Mouse (Mus musculus): ENCODE results near the gene Cotl1. TPM values are rescaled to one million over a fixed set of nuclear protein-coding genes. Genes with fewer than 3 reads are reported as not detected.

The Cotl1 gene
- polyA plus RNA-seq, 1 experiment from 2014 or later: 119 TPM

- no peaks in the 10 kb centered on the region for H3K9me3 ChIP-seq
- H3K27ac ChIP-seq: peak overlapping the region; percentile 90
- peak; percentile 57 for ATAC-seq (ENCODE audit: insufficient read depth, low FRiP score, low read depth)
- H3K4me2 ChIP-seq: peak overlapping the region; percentile 32; the same call in 1 of the 2 replicates
- H3K4me3 ChIP-seq (replicated peaks): no peak overlapping the region
- no peaks in the 10 kb centered on the region for H3K27me3 ChIP-seq (replicated peaks)
- 51% methylated on average over 12 of the region's 12 CpGs for WGBS
- H3K9ac ChIP-seq: no peak overlapping the region
- H3K4me1 ChIP-seq: peaks cover 52% of the 10 kb centered on the region
- H3K36me3 ChIP-seq: peaks cover 12% of the 10 kb centered on the region; the same call in 1 of the 2 replicates
These were observed 27.5 kb downstream of the Cotl1 start for GRCm38 (mm10) chr8:119812650-119813431.

GRCm38 (mm10) chr8:119811925-119812324 is 28.4 kb downstream of the Cotl1 start:
- ATAC-seq (ENCODE audit: insufficient read depth, low FRiP score, low read depth): no peak

GRCm38 (mm10) chr8:119810953-119811499 is 29.3 kb downstream of the Cotl1 start:
- Histone ChIP-seq H3K27ac (peak overlapping the region; percentile 44; the same call in 1 of the 2 replicates), H3K9me3 (no peaks in the 10 kb centered on the region), H3K4me2 (no peak overlapping the region), H3K36me3 (peaks cover 12% of the 10 kb centered on the region; the same call in 1 of the 2 replicates), H3K9ac (no peak overlapping the region), H3K4me3 (replicated peaks) (no peak overlapping the region), H3K27me3 (replicated peaks) (no peaks in the 10 kb centered on the region), H3K4me1 (peaks cover 44% of the 10 kb centered on the region)
- ATAC-seq (ENCODE audit: insufficient read depth, low FRiP score, low read depth): no peak
- WGBS: 77% methylated on average over 14 of the region's 14 CpGs

More at GRCm38 (mm10) chr8:119811925-119812324, 28.4 kb downstream of the Cotl1 start:
- H3K4me1 ChIP-seq: peaks cover 48% of the 10 kb centered on the region
- no peak overlapping the region for H3K9ac ChIP-seq
- no peak overlapping the region for H3K4me3 ChIP-seq (replicated peaks)
- WGBS: 49% methylated on average over 6 of the region's 6 CpGs
- H3K36me3 ChIP-seq: peaks cover 12% of the 10 kb centered on the region; the same call in 1 of the 2 replicates
- no peaks in the 10 kb centered on the region for H3K27me3 ChIP-seq (replicated peaks)
- H3K27ac ChIP-seq: peak overlapping the region; percentile 90
- H3K4me2 ChIP-seq: no peak overlapping the region
- H3K9me3 ChIP-seq: no peaks in the 10 kb centered on the region

GRCm38 (mm10) chr8:119810127-119810868 is 30.0 kb downstream of the Cotl1 start:
- Histone ChIP-seq H3K27me3 (replicated peaks) (no peaks in the 10 kb centered on the region), H3K36me3 (peaks cover 9% of the 10 kb centered on the region; the same call in 1 of the 2 replicates), H3K9ac (no peak overlapping the region), H3K4me3 (replicated peaks) (no peak overlapping the region), H3K9me3 (no peaks in the 10 kb centered on the region), H3K27ac (0 out of 2 replicates have a peak overlapping the region, but pooled peaks have one; percentile 44), H3K4me2 (no peak overlapping the region), H3K4me1 (peaks cover 43% of the 10 kb centered on the region)
- WGBS: 82% methylated on average over 23 of the region's 23 CpGs
- ATAC-seq (ENCODE audit: insufficient read depth, low FRiP score, low read depth): no peak

GRCm38 (mm10) chr8:119809620-119810019 is 30.7 kb downstream of the Cotl1 start:
- Histone ChIP-seq H3K27ac (no peak overlapping the region), H3K9ac (no peak overlapping the region), H3K4me2 (no peak overlapping the region), H3K27me3 (replicated peaks) (no peaks in the 10 kb centered on the region), H3K4me3 (replicated peaks) (no peak overlapping the region), H3K36me3 (peaks cover 9% of the 10 kb centered on the region; the same call in 1 of the 2 replicates), H3K9me3 (no peaks in the 10 kb centered on the region), H3K4me1 (peaks cover 40% of the 10 kb centered on the region)
- ATAC-seq (ENCODE audit: insufficient read depth, low FRiP score, low read depth): no peak
- 92% methylated on average over 9 of the region's 9 CpGs for WGBS

GRCm38 (mm10) chr8:119807687-119808086 is 32.7 kb downstream of the Cotl1 start:
- Histone ChIP-seq H3K9ac (no peak overlapping the region), H3K9me3 (no peaks in the 10 kb centered on the region), H3K4me3 (replicated peaks) (no peak overlapping the region), H3K36me3 (peaks cover 9% of the 10 kb centered on the region; the same call in 1 of the 2 replicates), H3K4me2 (no peak overlapping the region), H3K27ac (no peak overlapping the region), H3K4me1 (peaks cover 24% of the 10 kb centered on the region), H3K27me3 (replicated peaks) (no peaks in the 10 kb centered on the region)
- ATAC-seq (ENCODE audit: insufficient read depth, low FRiP score, low read depth): no peak
- WGBS: 81% methylated on average over 4 of the region's 4 CpGs

- Histone ChIP-seq H3K9me3 (no peaks in the 10 kb centered on the region), H3K9ac (no peak overlapping the region), H3K4me1 (peaks cover 13% of the 10 kb centered on the region), H3K27me3 (replicated peaks) (no peaks in the 10 kb centered on the region), H3K27ac (no peak overlapping the region), H3K36me3 (peaks cover 9% of the 10 kb centered on the region; the same call in 1 of the 2 replicates), H3K4me2 (no peak overlapping the region), H3K4me3 (replicated peaks) (no peak overlapping the region)
- no peak for ATAC-seq (ENCODE audit: insufficient read depth, low FRiP score, low read depth)
- 57% methylated on average over 14 of the region's 14 CpGs for WGBS
These were observed 33.7 kb downstream of the Cotl1 start for GRCm38 (mm10) chr8:119806422-119807263.

GRCm38 (mm10) chr8:119805275-119805674 is 35.1 kb downstream of the Cotl1 start:
- H3K27me3 ChIP-seq (replicated peaks): no peaks in the 10 kb centered on the region
- 58% methylated on average over 8 of the region's 8 CpGs for WGBS
- no peak for ATAC-seq (ENCODE audit: insufficient read depth, low FRiP score, low read depth)
- H3K27ac ChIP-seq: no peak overlapping the region
- H3K9me3 ChIP-seq: no peaks in the 10 kb centered on the region
- H3K4me1 ChIP-seq: 0 out of 2 replicates have a peak, but pooled peaks cover 7% of the 10 kb centered on the region
- H3K36me3 ChIP-seq: peaks cover 7% of the 10 kb centered on the region; the same call in 1 of the 2 replicates
- no peak overlapping the region for H3K9ac ChIP-seq
- H3K4me2 ChIP-seq: no peak overlapping the region
- H3K4me3 ChIP-seq (replicated peaks): no peak overlapping the region

GRCm38 (mm10) chr8:119802592-119802991 is 37.8 kb downstream of the Cotl1 start:
- Histone ChIP-seq H3K4me1 (peaks cover 17% of the 10 kb centered on the region), H3K27ac (no peak overlapping the region), H3K4me2 (no peak overlapping the region), H3K9me3 (no peaks in the 10 kb centered on the region), H3K4me3 (replicated peaks) (no peak overlapping the region), H3K36me3 (no peaks in the 10 kb centered on the region), H3K27me3 (replicated peaks) (no peaks in the 10 kb centered on the region), H3K9ac (no peak overlapping the region)
- WGBS: 97% methylated on average over 1 of the region's 1 CpGs
- ATAC-seq (ENCODE audit: insufficient read depth, low FRiP score, low read depth): no peak

- no peak overlapping the region for H3K4me3 ChIP-seq (replicated peaks)
These were observed 39.2 kb downstream of the Cotl1 start for GRCm38 (mm10) chr8:119801168-119801567.

GRCm38 (mm10) chr8:119798965-119799264 is 41.4 kb downstream of the Cotl1 start:
- H3K27me3 ChIP-seq (replicated peaks): no peaks in the 10 kb centered on the region
- H3K4me2 ChIP-seq: no peak overlapping the region; the same call in 1 of the 2 replicates
- no peak overlapping the region for H3K9ac ChIP-seq
- no peaks in the 10 kb centered on the region for H3K9me3 ChIP-seq
- H3K4me3 ChIP-seq (replicated peaks): no peak overlapping the region
- ATAC-seq (ENCODE audit: insufficient read depth, low FRiP score, low read depth): no peak
- 0 out of 2 replicates have a peak overlapping the region, but pooled peaks have one; percentile 63 for H3K27ac ChIP-seq
- H3K4me1 ChIP-seq: peaks cover 11% of the 10 kb centered on the region
- 83% methylated on average over 2 of the region's 2 CpGs for WGBS
- H3K36me3 ChIP-seq: no peaks in the 10 kb centered on the region

More at GRCm38 (mm10) chr8:119801168-119801567, 39.2 kb downstream of the Cotl1 start:
- H3K27ac ChIP-seq: no peak overlapping the region
- 21% methylated on average over 4 of the region's 4 CpGs for WGBS
- H3K4me1 ChIP-seq: peaks cover 11% of the 10 kb centered on the region
- H3K4me2 ChIP-seq: no peak overlapping the region
- H3K36me3 ChIP-seq: no peaks in the 10 kb centered on the region
- H3K27me3 ChIP-seq (replicated peaks): no peaks in the 10 kb centered on the region
- no peaks in the 10 kb centered on the region for H3K9me3 ChIP-seq
- ATAC-seq (ENCODE audit: insufficient read depth, low FRiP score, low read depth): no peak
- H3K9ac ChIP-seq: no peak overlapping the region

Data from stomach, embryonic 15.5 days (tissue).